Mouse (Mus musculus) E14TG2a.4 (cell line): Measurements from ENCODE around the gene Gm8660.
"Not testable (repeated sequence)": the region's sequence is repeated elsewhere in the genome, so short reads cannot be mapped to it uniquely, and the experiment has no call there.

Experiments
- CTCF ChIP-seq: conservative IDR thresholded peaks from 2 replicates; pipeline ENCODE4 v1.5.1; 2014; ENCODE audit warnings: low read length
- NANOG ChIP-seq: IDR thresholded peaks from 2 replicates; pipeline ENCODE4 v1.6.1; 2014; ENCODE audit warnings: borderline replicate concordance, low read length, mixed read lengths

DNA sequence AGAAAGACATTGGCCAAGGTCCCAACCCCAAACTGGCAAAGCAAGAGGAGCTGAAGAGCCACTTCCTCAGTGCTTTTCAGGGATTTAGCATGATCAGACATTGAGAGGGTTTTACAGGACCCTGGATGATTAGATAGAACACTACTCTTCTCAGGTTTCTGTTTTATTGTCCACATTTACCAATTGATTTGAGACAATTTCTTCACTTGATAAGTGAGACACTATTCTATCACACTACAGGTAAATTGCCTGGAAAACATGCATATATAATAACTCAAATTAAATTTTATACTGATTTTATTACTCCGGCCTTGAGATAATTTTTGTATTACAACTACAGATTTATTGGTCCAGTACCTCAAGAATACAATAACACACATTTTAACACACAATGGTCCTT, at the start of gene Gm8660:
- TF ChIP-seq CTCF, NANOG: not testable (repeated sequence)
